Mouse (Mus musculus) thymus, adult 2 months (tissue): ENCODE data around the gene Apip.

Experiments used
- CTCF ChIP-seq: fragments of 200-500 bp; IDR thresholded peaks from 2 replicates; pipeline ENCODE4 v1.5.1; 2012; ENCODE audit warnings: mild to moderate bottlenecking, control low read depth, low read length, moderate library complexity, borderline replicate concordance; ENCODE audit not compliant: control insufficient read depth, poor library complexity, insufficient read depth; ENCODE audit errors: extremely low read depth
- POLR2A ChIP-seq: fragments of 200-500 bp; IDR thresholded peaks from 2 replicates; pipeline ENCODE4 v1.6.1; 2012; ENCODE audit warnings: mild to moderate bottlenecking, low read length, control low read depth, moderate library complexity; ENCODE audit not compliant: control insufficient read depth, poor library complexity, insufficient read depth; ENCODE audit errors: extremely low read depth

DNA sequence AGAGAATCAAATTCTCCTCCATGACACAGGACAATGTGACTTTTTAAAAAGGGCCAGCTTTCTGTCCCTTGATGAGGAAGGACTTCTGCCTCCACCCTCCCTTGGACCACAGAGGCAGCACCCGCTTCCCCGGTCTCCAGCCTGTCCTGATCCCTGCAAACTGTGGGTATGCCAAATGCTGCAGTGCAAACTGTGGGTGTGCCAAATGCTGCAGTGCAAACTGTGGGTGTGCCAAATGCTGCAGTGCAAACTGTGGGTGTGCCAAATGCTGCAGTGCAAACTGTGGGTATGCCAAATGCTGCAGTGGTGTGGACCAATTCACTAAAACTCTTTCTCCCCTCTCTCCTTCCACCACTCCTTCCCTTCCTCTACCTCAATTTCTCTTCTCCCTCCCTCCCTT is 32.7 kb downstream of the Apip start:
- TF ChIP-seq CTCF (no peak), POLR2A (no peak)
